ENCODE assay signal across 8 mouse cellular contexts in the genomic region with DNA sequence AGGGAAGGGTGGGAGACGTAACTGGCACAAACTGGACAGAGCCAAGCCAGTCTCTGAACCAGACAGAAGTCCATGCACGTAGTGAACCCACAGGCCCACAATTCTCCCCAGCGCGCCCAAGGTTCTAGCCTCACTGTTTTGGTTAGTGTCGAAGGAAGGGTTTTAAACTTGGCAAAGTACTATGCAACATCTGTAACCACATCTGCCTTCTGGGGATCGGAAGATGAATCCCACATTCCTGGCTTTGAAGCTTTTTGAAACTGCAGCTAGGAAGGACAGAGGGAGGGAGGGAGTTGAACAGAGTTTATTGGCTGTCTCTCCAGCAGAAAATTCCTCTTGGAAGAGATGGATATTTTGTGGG. TPM values are rescaled to one million over a fixed set of nuclear protein-coding genes. Genes with fewer than 3 reads are reported as not detected.
DNase-seq lines count a peak whose midpoint lies in the region; ATAC-seq and TF ChIP-seq lines count a peak whose summit lies in the region.

No protein-coding gene starts in this region.

- peaks cover 24% of the 10 kb centered on the region for H3K4me1 ChIP-seq in bone marrow macrophage, adult 2 months (ENCODE audit: control insufficient read depth, insufficient read depth, low read length)
- H3K4me1 ChIP-seq in forebrain, embryonic 14.5 days (ENCODE audit: control insufficient read depth, insufficient read depth, low read length) = peaks cover 21% of the 10 kb centered on the region
- peaks cover 43% of the 10 kb centered on the region for H3K4me1 ChIP-seq in kidney, embryonic 16.5 days (ENCODE audit: insufficient read depth, low read length)
- peaks cover 31% of the 10 kb centered on the region for H3K4me1 ChIP-seq in neural tube, embryonic 12.5 days

- H3K36me3 ChIP-seq in forebrain, embryonic 14.5 days (ENCODE audit: control insufficient read depth, insufficient read depth, low read length) = no peaks in the 10 kb centered on the region
- H3K36me3 ChIP-seq in kidney, embryonic 16.5 days (ENCODE audit: insufficient read depth, low read length) = no peaks in the 10 kb centered on the region
- no peaks in the 10 kb centered on the region for H3K36me3 ChIP-seq in neural tube, embryonic 12.5 days

- H3K4me2 ChIP-seq in forebrain, embryonic 14.5 days (ENCODE audit: low read length) = peak overlapping the region; percentile 79
- peak overlapping the region; percentile 61 for H3K4me2 ChIP-seq in kidney, embryonic 16.5 days (replicated peaks; ENCODE audit: low read depth, low read length)
- H3K4me2 ChIP-seq in neural tube, embryonic 12.5 days (replicated peaks) = peak overlapping the region; percentile 62

- H3K27ac ChIP-seq in bone marrow macrophage, adult 2 months (ENCODE audit: insufficient read depth, low read depth, low read length) = no peak overlapping the region
- peak overlapping the region; percentile 97 for H3K27ac ChIP-seq in forebrain, embryonic 14.5 days (ENCODE audit: low read depth, low read length)
- peak overlapping the region; percentile 97 for H3K27ac ChIP-seq in kidney, embryonic 16.5 days (ENCODE audit: low read length)
- H3K27ac ChIP-seq in neural tube, embryonic 12.5 days = peak overlapping the region; percentile 98; the same call in 1 of the 2 replicates

- 5% methylated on average over 6 of the region's 6 CpGs for WGBS in forebrain, embryonic 14.5 days
- 1% methylated on average over 6 of the region's 6 CpGs for WGBS in kidney, embryonic 16.5 days
- WGBS in neural tube, embryonic 12.5 days = 2% methylated on average over 6 of the region's 6 CpGs

- H3K9ac ChIP-seq in forebrain, embryonic 14.5 days (ENCODE audit: low read length) = peak overlapping the region; percentile 93
- peak overlapping the region; percentile 91 for H3K9ac ChIP-seq in kidney, embryonic 16.5 days (replicated peaks; ENCODE audit: low read length)
- H3K9ac ChIP-seq in neural tube, embryonic 12.5 days = peak overlapping the region; percentile 93

- no peak for ATAC-seq in forebrain, embryonic 14.5 days
- ATAC-seq in kidney, embryonic 16.5 days (ENCODE audit: low FRiP score, low TSS enrichment) = no peak
- no peak for ATAC-seq in neural tube, embryonic 12.5 days (ENCODE audit: low FRiP score, low read depth)

- peak overlapping the region; percentile 96 for H3K4me3 ChIP-seq in bone marrow macrophage, adult 2 months (ENCODE audit: insufficient read depth, low read length)
- H3K4me3 ChIP-seq in forebrain, embryonic 14.5 days (ENCODE audit: low read depth, low read length) = peak overlapping the region; percentile 86
- H3K4me3 ChIP-seq in kidney, embryonic 16.5 days (ENCODE audit: low read length) = peak overlapping the region; percentile 93
- H3K4me3 ChIP-seq in neural tube, embryonic 12.5 days = peak overlapping the region; percentile 86

- no peaks in the 10 kb centered on the region for H3K27me3 ChIP-seq in forebrain, embryonic 14.5 days (replicated peaks; ENCODE audit: control insufficient read depth, insufficient read depth, low read length)
- no peaks in the 10 kb centered on the region for H3K27me3 ChIP-seq in kidney, embryonic 16.5 days (ENCODE audit: insufficient read depth, low read length)
- H3K27me3 ChIP-seq in neural tube, embryonic 12.5 days (replicated peaks) = no peaks in the 10 kb centered on the region

- TF ChIP-seq CTCF in bone marrow macrophage, adult 2 months (IDR thresholded peaks at IDR 0.05; ENCODE audit: low read depth, low read length) = no peak

- peak; percentile 29 for DNase-seq in kidney, adult 9 months
- DNase-seq in kidney, adult 18-20 months = no peak
- no peak for DNase-seq in forebrain, embryonic 14.5 days (ENCODE audit: low spot score)
- DNase-seq in urinary bladder, postnatal 25 days (ENCODE audit: low spot score) = no peak
- DNase-seq in thymus, adult 18-20 months = no peak

- no peaks in the 10 kb centered on the region for H3K9me3 ChIP-seq in forebrain, embryonic 14.5 days (replicated peaks; ENCODE audit: control insufficient read depth, low read length)
- H3K9me3 ChIP-seq in kidney, embryonic 16.5 days (ENCODE audit: low read length) = no peaks in the 10 kb centered on the region
- H3K9me3 ChIP-seq in neural tube, embryonic 12.5 days = no peaks in the 10 kb centered on the region

- TF ChIP-seq POLR2A in bone marrow macrophage, adult 2 months (IDR thresholded peaks at IDR 0.05; ENCODE audit: borderline replicate concordance, low read depth, low read length) = no peak

RNA-seq across cellular contexts. Expression of a gene that starts 0.9 kb away (rescaled TPM):
- 11.2 and 14.2 TPM in 2 replicates for polyA plus RNA-seq in bone marrow macrophage, adult 2 months (2012; ENCODE audit: insufficient read depth, insufficient read length, missing spikeins)
- polyA plus RNA-seq in forebrain, embryonic 14.5 days (2014; fragmentation: Nextera tagmentation; extraction: Ambion mirVana) = 8.7 and 9.5 TPM in 2 replicates
- polyA plus RNA-seq in kidney, embryonic 16.5 days (2015; fragmentation: Nextera tagmentation; extraction: Ambion mirVana) = 5.2 and 5.8 TPM in 2 replicates
- 4.6 and 5.3 TPM in 2 replicates for polyA plus RNA-seq in neural tube, embryonic 12.5 days (2016; fragmentation: Nextera tagmentation; extraction: Ambion mirVana)

RNA-seq across cellular contexts. Expression of a gene that starts 1.1 kb away (rescaled TPM):
- polyA plus RNA-seq in bone marrow macrophage, adult 2 months (2012; ENCODE audit: insufficient read depth, insufficient read length, missing spikeins) = 3.5 and 6.7 TPM in 2 replicates
- 13.1 TPM in 2 replicates for polyA plus RNA-seq in forebrain, embryonic 14.5 days (2014; fragmentation: Nextera tagmentation; extraction: Ambion mirVana)
- 7.6 and 8.5 TPM in 2 replicates for polyA plus RNA-seq in kidney, embryonic 16.5 days (2015; fragmentation: Nextera tagmentation; extraction: Ambion mirVana)
- polyA plus RNA-seq in neural tube, embryonic 12.5 days (2016; fragmentation: Nextera tagmentation; extraction: Ambion mirVana) = 9.2 and 11.1 TPM in 2 replicates
